Mouse (Mus musculus): ENCODE results near the gene Olig2. TPM values are rescaled to one million over a fixed set of nuclear protein-coding genes. Genes with fewer than 3 reads are reported as not detected.
"Not testable (repeated sequence)": the region's sequence is repeated elsewhere in the genome, so short reads cannot be mapped to it uniquely, and the experiment has no call there.

Gene Olig2
- polyA plus RNA-seq, 1 experiment from 2014 or later, result 0.76 TPM

DNA sequence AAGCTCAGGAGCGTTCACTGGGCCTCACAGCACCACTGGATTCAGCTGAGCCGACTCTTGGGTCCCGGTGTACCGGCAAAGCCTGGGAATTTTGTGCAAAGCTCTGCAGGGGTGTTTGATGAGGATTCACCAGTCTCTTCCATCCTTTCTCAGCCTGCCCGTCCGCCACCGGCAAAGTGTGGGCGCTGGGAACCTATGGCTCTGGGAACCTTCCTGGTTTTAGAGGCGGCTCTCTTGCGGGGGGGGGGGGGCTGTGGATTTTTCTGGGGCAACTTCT lies 3.8 kb downstream of the Olig2 start:
- no peak for ATAC-seq (ENCODE audit: low FRiP score)
- H3K4me3 ChIP-seq (ENCODE audit: low read depth, low read length), result no peak overlapping the region

DNA sequence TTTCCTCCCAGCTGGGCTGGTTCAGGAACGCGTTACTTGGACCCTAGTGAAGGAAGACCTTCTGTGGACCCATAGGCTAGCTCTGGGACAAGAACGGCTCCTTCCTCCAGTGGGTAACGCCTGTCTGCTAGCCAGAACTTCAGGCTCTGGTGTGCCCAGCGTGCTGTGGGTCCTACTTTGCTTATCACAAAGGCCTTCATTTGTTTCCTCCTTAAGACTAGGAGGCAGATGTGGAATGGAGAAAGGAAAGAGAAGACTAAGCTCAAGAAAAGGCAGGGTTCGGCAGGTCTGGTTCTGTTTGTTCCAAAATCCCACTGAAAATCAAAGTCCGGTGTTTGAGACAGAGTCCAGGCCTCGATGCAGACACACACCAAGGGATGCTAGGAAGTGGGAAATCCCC lies 4.4 kb downstream of the Olig2 start:
- Histone ChIP-seq H3K9ac (ENCODE audit: low read depth, low read length) (no peak overlapping the region), H3K36me3 (ENCODE audit: control insufficient read depth, insufficient read depth, low read length) (no peaks in the 10 kb centered on the region), H3K27me3 (ENCODE audit: control insufficient read depth, insufficient read depth, low read length) (peaks cover 99% of the 10 kb centered on the region), H3K4me1 (replicated peaks; ENCODE audit: control insufficient read depth, insufficient read depth, low read length) (peaks cover 10% of the 10 kb centered on the region; the same call in 1 of the 2 replicates), H3K4me2 (replicated peaks; ENCODE audit: low read depth, low read length) (no peak overlapping the region), H3K27ac (ENCODE audit: low read depth, low read length) (no peak overlapping the region), H3K9me3 (ENCODE audit: control insufficient read depth, low read length) (no peaks in the 10 kb centered on the region), H3K4me3 (ENCODE audit: low read depth, low read length) (no peak overlapping the region)
- DNase-seq (ENCODE audit: low spot score), result peak; percentile 45
- no peak for ATAC-seq (ENCODE audit: low FRiP score)
- WGBS, result 2% methylated on average over 8 of the region's 8 CpGs

More for the DNA sequence above, 3.8 kb downstream of the Olig2 start:
- Histone ChIP-seq H3K27ac (ENCODE audit: low read depth, low read length) (no peak overlapping the region), H3K4me2 (replicated peaks; ENCODE audit: low read depth, low read length) (no peak overlapping the region), H3K9me3 (ENCODE audit: control insufficient read depth, low read length) (no peaks in the 10 kb centered on the region), H3K4me1 (replicated peaks; ENCODE audit: control insufficient read depth, insufficient read depth, low read length) (peaks cover 10% of the 10 kb centered on the region; the same call in 1 of the 2 replicates), H3K36me3 (ENCODE audit: control insufficient read depth, insufficient read depth, low read length) (no peaks in the 10 kb centered on the region), H3K9ac (ENCODE audit: low read depth, low read length) (no peak overlapping the region), H3K27me3 (ENCODE audit: control insufficient read depth, insufficient read depth, low read length) (peaks cover 99% of the 10 kb centered on the region)
- WGBS, result 0% methylated on average over 10 of the region's 10 CpGs
- no peak for DNase-seq (ENCODE audit: low spot score)

DNA sequence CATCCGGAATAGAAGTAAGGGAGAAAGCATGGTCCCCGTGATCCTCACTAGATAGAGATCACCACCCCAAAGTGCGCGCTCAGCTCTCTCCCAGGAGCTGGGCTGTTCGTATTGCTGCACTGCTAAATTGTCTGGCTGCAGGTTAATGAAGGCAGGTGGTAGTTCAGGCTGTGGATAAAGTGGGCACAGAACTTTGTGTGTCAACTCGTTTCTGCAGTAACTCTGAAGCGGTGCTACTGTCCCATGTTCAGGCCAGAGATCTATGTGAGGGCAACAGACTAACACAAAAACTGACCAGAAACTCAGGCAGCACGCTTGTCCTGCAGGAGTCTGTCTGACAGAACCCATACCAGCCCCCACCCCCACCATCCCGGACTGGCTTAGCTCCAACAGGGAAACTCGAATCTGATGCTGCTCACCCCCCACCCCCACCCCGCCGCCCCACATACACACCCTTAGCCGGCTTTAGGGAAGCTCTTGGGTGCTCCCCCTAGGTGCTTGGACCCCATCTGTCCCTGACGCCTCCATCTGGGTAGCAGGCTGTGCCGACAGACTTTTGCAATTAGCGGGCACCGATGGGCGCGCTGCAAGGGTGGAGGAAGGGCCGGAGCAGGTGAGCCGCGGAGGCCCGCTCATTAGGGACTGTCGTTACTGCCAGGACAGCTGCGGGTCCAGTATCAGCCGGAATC lies 6.7 kb downstream of the Olig2 start:
- H3K9ac ChIP-seq (ENCODE audit: low read depth, low read length), result no peak overlapping the region
- H3K27me3 ChIP-seq (ENCODE audit: control insufficient read depth, insufficient read depth, low read length), result peaks cover 98% of the 10 kb centered on the region
- H3K4me2 ChIP-seq (replicated peaks; ENCODE audit: low read depth, low read length), result no peak overlapping the region
- DNase-seq (ENCODE audit: low spot score) (peak; percentile 45), ATAC-seq (ENCODE audit: low FRiP score) (no peak)
- 4% methylated on average over 26 of the region's 26 CpGs for WGBS
- H3K9me3 ChIP-seq (ENCODE audit: control insufficient read depth, low read length), result no peaks in the 10 kb centered on the region
- 0 out of 2 replicates have a peak, but pooled peaks cover 5% of the 10 kb centered on the region for H3K4me1 ChIP-seq (replicated peaks; ENCODE audit: control insufficient read depth, insufficient read depth, low read length)
- no peak overlapping the region for H3K4me3 ChIP-seq (ENCODE audit: low read depth, low read length)
- no peak overlapping the region for H3K27ac ChIP-seq (ENCODE audit: low read depth, low read length)
- no peaks in the 10 kb centered on the region for H3K36me3 ChIP-seq (ENCODE audit: control insufficient read depth, insufficient read depth, low read length)

DNA sequence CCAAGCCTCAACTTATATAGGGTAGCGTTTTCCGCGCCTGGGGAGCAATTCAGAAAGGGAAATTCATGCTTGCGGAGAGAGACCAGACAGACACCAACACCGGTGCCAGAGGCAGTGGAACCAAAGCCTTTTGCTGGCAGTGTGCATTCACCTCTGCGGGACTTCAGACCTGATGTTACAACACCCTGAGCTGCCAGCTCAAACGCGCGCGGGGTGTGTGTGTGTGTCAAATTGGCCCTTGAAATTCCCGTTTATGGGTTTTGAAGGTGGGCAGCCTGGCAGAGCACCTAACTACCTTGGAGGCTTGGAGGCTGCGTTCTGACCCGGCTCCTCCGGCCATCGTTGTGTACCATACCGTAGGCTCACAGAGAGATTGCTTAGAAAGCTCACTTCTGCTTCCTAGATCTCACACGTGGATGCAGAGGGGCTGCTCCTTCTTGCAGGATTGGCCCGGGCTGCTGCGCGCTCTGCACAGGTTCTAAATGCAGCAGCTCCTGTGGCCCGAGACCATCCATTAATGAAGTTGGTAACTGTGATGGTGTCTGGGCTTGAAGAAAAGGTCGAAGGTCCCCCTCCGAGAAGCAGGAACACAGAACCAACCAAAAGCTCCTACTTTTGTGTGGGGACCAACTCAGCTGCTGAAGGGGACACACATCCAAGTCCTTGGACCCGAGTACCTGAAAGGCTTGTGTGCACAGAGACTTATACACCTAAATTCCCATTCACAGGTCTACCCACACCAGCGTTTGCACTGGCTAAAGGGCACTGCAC lies 7.4 kb downstream of the Olig2 start:
- H3K9ac ChIP-seq (ENCODE audit: low read depth, low read length), result no peak overlapping the region
- DNase-seq (ENCODE audit: low spot score), result peak; percentile 46
- 0 out of 2 replicates have a peak, but pooled peaks cover 2% of the 10 kb centered on the region for H3K4me1 ChIP-seq (replicated peaks; ENCODE audit: control insufficient read depth, insufficient read depth, low read length)
- ATAC-seq (ENCODE audit: low FRiP score), result no peak
- 3% methylated on average over 25 of the region's 25 CpGs for WGBS
- no peak overlapping the region for H3K27ac ChIP-seq (ENCODE audit: low read depth, low read length)
- H3K27me3 ChIP-seq (ENCODE audit: control insufficient read depth, insufficient read depth, low read length), result peaks cover 98% of the 10 kb centered on the region
- H3K4me3 ChIP-seq (ENCODE audit: low read depth, low read length), result no peak overlapping the region
- H3K36me3 ChIP-seq (ENCODE audit: control insufficient read depth, insufficient read depth, low read length), result no peaks in the 10 kb centered on the region
- no peak overlapping the region for H3K4me2 ChIP-seq (replicated peaks; ENCODE audit: low read depth, low read length)
- no peaks in the 10 kb centered on the region for H3K9me3 ChIP-seq (ENCODE audit: control insufficient read depth, low read length)

DNA sequence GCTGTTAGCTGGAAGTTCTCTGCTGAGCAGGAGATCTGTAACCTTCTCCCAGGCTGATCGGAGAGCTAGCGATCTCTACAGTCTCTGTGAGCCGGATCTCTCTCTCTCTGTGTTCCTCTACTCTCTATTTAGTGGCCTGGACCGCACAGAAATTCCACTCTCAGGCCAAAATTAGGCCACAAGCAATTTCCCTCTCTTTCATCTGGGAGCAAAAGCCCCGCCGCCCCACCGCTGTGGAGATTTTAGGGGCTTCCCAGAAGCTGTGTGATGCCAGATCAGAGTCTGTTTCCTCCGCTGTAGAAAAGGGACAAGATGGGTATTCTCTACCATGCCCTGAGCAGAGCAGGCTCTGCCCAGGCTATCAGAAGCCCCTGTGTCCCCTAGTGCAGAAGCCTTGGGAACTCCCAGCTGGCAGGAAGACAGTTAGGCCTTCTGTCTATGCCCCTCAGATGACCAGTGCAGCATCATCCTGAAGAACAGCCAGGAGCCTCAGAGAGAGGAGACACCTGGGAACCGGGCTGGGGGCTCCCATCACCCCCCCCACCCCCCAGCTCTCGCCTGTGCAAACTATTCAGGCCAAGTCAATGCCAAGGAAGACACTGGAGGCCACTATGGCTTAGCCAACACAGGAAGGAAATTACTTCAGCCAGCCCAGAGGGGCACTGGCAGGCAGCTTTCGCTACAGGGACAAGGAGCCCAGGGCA lies 8.1 kb downstream of the Olig2 start:
- Histone ChIP-seq H3K36me3 (ENCODE audit: control insufficient read depth, insufficient read depth, low read length) (no peaks in the 10 kb centered on the region), H3K27me3 (ENCODE audit: control insufficient read depth, insufficient read depth, low read length) (peaks cover 98% of the 10 kb centered on the region), H3K4me1 (replicated peaks; ENCODE audit: control insufficient read depth, insufficient read depth, low read length) (0 out of 2 replicates have a peak, but pooled peaks cover 2% of the 10 kb centered on the region), H3K9ac (ENCODE audit: low read depth, low read length) (no peak overlapping the region), H3K4me3 (ENCODE audit: low read depth, low read length) (no peak overlapping the region), H3K9me3 (ENCODE audit: control insufficient read depth, low read length) (no peaks in the 10 kb centered on the region), H3K27ac (ENCODE audit: low read depth, low read length) (no peak overlapping the region), H3K4me2 (replicated peaks; ENCODE audit: low read depth, low read length) (no peak overlapping the region)
- DNase-seq (ENCODE audit: low spot score) (peak; percentile 44), ATAC-seq (ENCODE audit: low FRiP score) (no peak)
- WGBS, result 15% methylated on average over 11 of the region's 11 CpGs

DNA sequence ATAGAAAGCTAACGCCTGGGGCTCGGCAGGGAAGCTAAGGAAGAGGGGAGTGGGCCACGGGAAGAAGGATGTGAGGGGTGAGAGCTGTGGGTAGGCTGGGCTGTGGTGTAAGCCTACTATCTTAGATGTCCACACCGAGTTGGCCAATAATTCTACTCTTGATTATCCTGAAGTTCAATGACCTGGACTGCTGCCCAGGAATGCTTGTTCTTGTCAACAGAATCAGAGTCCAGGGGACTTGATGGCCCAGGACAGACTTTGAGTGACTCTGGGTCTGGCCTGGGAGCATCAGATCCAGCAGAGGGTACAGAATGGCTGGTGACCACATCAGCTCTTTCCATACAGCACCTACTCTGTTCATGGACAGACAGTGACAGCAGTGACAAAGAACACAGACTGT lies 13.8 kb downstream of the Olig2 start:
- ATAC-seq (ENCODE audit: low FRiP score), result no peak
- H3K4me3 ChIP-seq (ENCODE audit: low read depth, low read length), result no peak overlapping the region
- WGBS, result 60% methylated on average over 4 of the region's 4 CpGs
- no peak overlapping the region for H3K4me2 ChIP-seq (replicated peaks; ENCODE audit: low read depth, low read length)
- no peaks in the 10 kb centered on the region for H3K4me1 ChIP-seq (replicated peaks; ENCODE audit: control insufficient read depth, insufficient read depth, low read length)
- no peak for DNase-seq (ENCODE audit: low spot score)
- peaks cover 77% of the 10 kb centered on the region for H3K27me3 ChIP-seq (ENCODE audit: control insufficient read depth, insufficient read depth, low read length)
- H3K27ac ChIP-seq (ENCODE audit: low read depth, low read length), result no peak overlapping the region
- no peak overlapping the region for H3K9ac ChIP-seq (ENCODE audit: low read depth, low read length)
- H3K36me3 ChIP-seq (ENCODE audit: control insufficient read depth, insufficient read depth, low read length), result no peaks in the 10 kb centered on the region
- no peaks in the 10 kb centered on the region for H3K9me3 ChIP-seq (ENCODE audit: control insufficient read depth, low read length)

DNA sequence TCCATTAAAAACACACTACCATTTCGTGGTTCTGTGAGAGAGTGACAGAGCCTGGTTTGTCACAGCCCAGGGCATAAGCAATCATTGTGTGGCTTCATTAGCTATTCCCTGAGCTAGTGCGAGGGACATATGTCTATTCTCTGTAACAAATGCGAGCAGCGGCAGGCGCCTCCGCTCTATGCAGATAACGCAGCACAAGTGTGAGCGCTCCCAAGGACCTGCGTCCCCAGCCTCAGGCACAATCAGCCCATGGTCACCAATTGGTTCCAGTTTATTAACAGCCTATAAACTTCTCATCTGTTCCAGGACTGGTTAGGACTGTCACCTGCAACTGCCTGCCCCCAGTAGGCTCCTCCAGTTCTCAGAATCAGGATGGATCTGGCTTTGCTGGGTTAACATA lies 21.0 kb downstream of the Olig2 start:
- Histone ChIP-seq H3K27me3 (ENCODE audit: control insufficient read depth, insufficient read depth, low read length) (peaks cover 44% of the 10 kb centered on the region), H3K9ac (ENCODE audit: low read depth, low read length) (no peak overlapping the region)

DNA sequence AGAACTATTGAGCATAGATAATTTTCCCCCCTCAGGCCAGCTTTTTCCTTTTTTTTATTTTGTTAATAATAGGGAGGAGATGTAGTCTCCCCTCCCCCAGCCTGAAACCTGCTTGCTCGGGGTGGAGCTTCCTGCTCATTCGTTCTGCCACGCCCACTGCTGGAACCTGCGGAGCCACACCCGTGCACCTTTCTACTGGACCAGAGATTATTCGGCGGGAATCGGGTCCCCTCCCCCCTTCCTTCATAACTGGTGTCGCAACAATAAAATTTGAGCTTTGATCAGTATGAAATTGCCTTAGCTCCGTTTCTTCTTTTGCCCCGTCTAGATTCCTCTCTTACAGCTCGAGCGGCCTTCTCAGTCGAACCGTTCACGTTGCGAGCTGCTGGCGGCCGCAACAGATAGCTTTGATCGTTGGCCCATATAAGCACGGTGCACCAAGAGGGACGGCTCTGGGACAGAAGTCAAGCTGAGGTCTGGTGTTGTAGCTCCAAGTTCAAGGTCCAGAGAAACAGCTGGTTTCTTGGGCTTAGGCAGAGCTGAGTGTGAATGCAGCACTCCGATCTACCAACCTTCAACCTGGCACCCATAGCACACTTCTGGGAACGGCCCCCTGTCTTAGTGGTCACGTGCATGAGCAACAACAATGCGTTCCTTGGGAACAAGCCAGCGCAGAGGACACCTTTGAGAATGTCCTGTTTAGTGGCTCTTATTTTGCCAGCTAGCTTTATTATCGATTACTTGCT lies 30.3 kb downstream of the Olig2 start:
- H3K4me1 ChIP-seq (replicated peaks; ENCODE audit: control insufficient read depth, insufficient read depth, low read length); H3K9ac ChIP-seq (ENCODE audit: low read depth, low read length); H3K4me3 ChIP-seq (ENCODE audit: low read depth, low read length); DNase-seq (ENCODE audit: low spot score); H3K36me3 ChIP-seq (ENCODE audit: control insufficient read depth, insufficient read depth, low read length); ATAC-seq (ENCODE audit: low FRiP score); H3K4me2 ChIP-seq (replicated peaks; ENCODE audit: low read depth, low read length); H3K27ac ChIP-seq (ENCODE audit: low read depth, low read length); H3K9me3 ChIP-seq (ENCODE audit: control insufficient read depth, low read length): not testable (repeated sequence)
- 2% methylated on average over 17 of the region's 28 CpGs for WGBS
- H3K27me3 ChIP-seq (ENCODE audit: control insufficient read depth, insufficient read depth, low read length), result peaks cover 38% of the 10 kb centered on the region

More for the DNA sequence above, 21.0 kb downstream of the Olig2 start:
- Histone ChIP-seq H3K9me3 (ENCODE audit: control insufficient read depth, low read length) (no peaks in the 10 kb centered on the region), H3K4me1 (replicated peaks; ENCODE audit: control insufficient read depth, insufficient read depth, low read length) (no peaks in the 10 kb centered on the region), H3K27ac (ENCODE audit: low read depth, low read length) (no peak overlapping the region), H3K4me2 (replicated peaks; ENCODE audit: low read depth, low read length) (no peak overlapping the region; the same call in 1 of the 2 replicates), H3K4me3 (ENCODE audit: low read depth, low read length) (no peak overlapping the region), H3K36me3 (ENCODE audit: control insufficient read depth, insufficient read depth, low read length) (no peaks in the 10 kb centered on the region)
- DNase-seq (ENCODE audit: low spot score) (peak; percentile 50), ATAC-seq (ENCODE audit: low FRiP score) (peak; percentile 85)
- WGBS, result 34% methylated on average over 9 of the region's 9 CpGs

Data from hindbrain, embryonic 11.5 days (tissue).